Mouse (Mus musculus): ENCODE data around the gene Fcgr1. TPM values are rescaled to one million over a fixed set of nuclear protein-coding genes. Genes with fewer than 3 reads are reported as not detected.
"Not testable (repeated sequence)": the region's sequence is repeated elsewhere in the genome, so short reads cannot be mapped to it uniquely, and the experiment has no call there.

The Fcgr1 gene
- total RNA-seq, 2 experiments from 2014 or later: 0.20 TPM; not detected in 1

- Histone ChIP-seq H3K27ac (no peak overlapping the region), H3K4me3 (no peak overlapping the region)
- no peak for DNase-seq
- intact Hi-C loops (cut with DNase I): no loop called here
- TF ChIP-seq CTCF (IDR thresholded peaks at IDR 0.05): no peak
These were observed 18.8 kb upstream of the Fcgr1 start for GRCm38 (mm10) chr3:96312341-96313098.

- Histone ChIP-seq H3K27ac (no peak overlapping the region), H3K4me3 (no peak overlapping the region)
- no peak for TF ChIP-seq CTCF (IDR thresholded peaks at IDR 0.05)
- intact Hi-C loops (cut with DNase I): no loop called here
- DNase-seq: no peak
These were observed 15.7 kb upstream of the Fcgr1 start for GRCm38 (mm10) chr3:96309441-96309840.

GRCm38 (mm10) chr3:96306506-96306905, 12.7 kb upstream of the Fcgr1 start:
- no peak overlapping the region for H3K27ac ChIP-seq
- intact Hi-C loops (cut with DNase I): no loop called here
- no peak for TF ChIP-seq CTCF (IDR thresholded peaks at IDR 0.05)
- no peak for DNase-seq
- no peak overlapping the region for H3K4me3 ChIP-seq

- H3K27ac ChIP-seq: no peak overlapping the region
- intact Hi-C loops (cut with DNase I): no loop called here
These were observed 8.3 kb upstream of the Fcgr1 start for GRCm38 (mm10) chr3:96302076-96302475.

GRCm38 (mm10) chr3:96300706-96301529, 7.1 kb upstream of the Fcgr1 start:
- H3K4me3 ChIP-seq: peak overlapping the region; percentile 68
- intact Hi-C loops (cut with DNase I): no loop called here

More at GRCm38 (mm10) chr3:96302076-96302475, 8.3 kb upstream of the Fcgr1 start:
- no peak for TF ChIP-seq CTCF (IDR thresholded peaks at IDR 0.05)
- no peak for DNase-seq
- H3K4me3 ChIP-seq: no peak overlapping the region

GRCm38 (mm10) chr3:96299562-96299961, 5.8 kb upstream of the Fcgr1 start:
- no peak overlapping the region for H3K4me3 ChIP-seq
- DNase-seq: no peak
- no peak for TF ChIP-seq CTCF (IDR thresholded peaks at IDR 0.05)
- no peak overlapping the region for H3K27ac ChIP-seq
- intact Hi-C loops (cut with DNase I): no loop called here

More at GRCm38 (mm10) chr3:96300706-96301529, 7.1 kb upstream of the Fcgr1 start:
- DNase-seq: no peak
- peak overlapping the region; percentile 40; the same call in 1 of the 2 replicates for H3K27ac ChIP-seq
- TF ChIP-seq CTCF (IDR thresholded peaks at IDR 0.05): no peak

- intact Hi-C loops (cut with DNase I): no loop called here
- Histone ChIP-seq H3K27ac (no peak overlapping the region), H3K4me3 (no peak overlapping the region)
- no peak for TF ChIP-seq CTCF (IDR thresholded peaks at IDR 0.05)
- no peak for DNase-seq
These were observed 4.6 kb upstream of the Fcgr1 start for GRCm38 (mm10) chr3:96298360-96298759.

GRCm38 (mm10) chr3:96293368-96293767, 401 bp downstream of the Fcgr1 start:
- no peak overlapping the region for H3K27ac ChIP-seq
- peak overlapping the region; percentile 5 for H3K4me3 ChIP-seq
- intact Hi-C loops (cut with DNase I): no loop called here
- no peak for DNase-seq
- no peak for TF ChIP-seq CTCF (IDR thresholded peaks at IDR 0.05)

GRCm38 (mm10) chr3:96292641-96293040, 1.1 kb downstream of the Fcgr1 start:
- intact Hi-C loops (cut with DNase I): no loop called here
- Histone ChIP-seq H3K4me3 (no peak overlapping the region), H3K27ac (no peak overlapping the region)
- DNase-seq: no peak
- TF ChIP-seq CTCF (IDR thresholded peaks at IDR 0.05): no peak

GRCm38 (mm10) chr3:96290727-96291126, 3.0 kb downstream of the Fcgr1 start:
- not testable (repeated sequence) for H3K27ac ChIP-seq

GRCm38 (mm10) chr3:96289201-96289600, 4.6 kb downstream of the Fcgr1 start:
- no peak overlapping the region for H3K4me3 ChIP-seq
- no peak overlapping the region for H3K27ac ChIP-seq
- DNase-seq: no peak
- intact Hi-C loops (cut with DNase I): no loop called here
- TF ChIP-seq CTCF (IDR thresholded peaks at IDR 0.05): no peak

More at GRCm38 (mm10) chr3:96290727-96291126, 3.0 kb downstream of the Fcgr1 start:
- H3K4me3 ChIP-seq; intact Hi-C loops (cut with DNase I); DNase-seq: not testable (repeated sequence)

GRCm38 (mm10) chr3:96287334-96287733, 6.4 kb downstream of the Fcgr1 start:
- H3K27ac ChIP-seq; DNase-seq; intact Hi-C loops (cut with DNase I); H3K4me3 ChIP-seq: not testable (repeated sequence)
- peak; percentile 59 for TF ChIP-seq CTCF (IDR thresholded peaks at IDR 0.05)

- Histone ChIP-seq H3K4me3 (no peak overlapping the region), H3K27ac (no peak overlapping the region)
- peak; percentile 39 for TF ChIP-seq CTCF (IDR thresholded peaks at IDR 0.05)
- intact Hi-C loops (cut with DNase I): no loop called here
- no peak for DNase-seq
These were observed 9.3 kb downstream of the Fcgr1 start for GRCm38 (mm10) chr3:96284457-96284856.

Measured in gastrocnemius, adult 2 months (tissue).